Mouse (Mus musculus) lung, embryonic 15.5 days (tissue): ENCODE data around the gene Efcab3. TPM values are rescaled to one million over a fixed set of nuclear protein-coding genes. Genes with fewer than 3 reads are reported as not detected.

Source experiments
- ATAC-seq: fragments of 200-750 bp; cut with Nextera tagmentation; 2 replicates; pipeline ENCODE4 v1.8.0; 2017; ENCODE audit warnings: moderate number of reproducible peaks, borderline replicate concordance; ENCODE audit not compliant: low FRiP score, low TSS enrichment; ENCODE audit errors: extremely low read depth
- H3K27ac ChIP-seq: fragments of 300-500 bp; sonication (generic); 2 replicates; pipeline ENCODE4 v1.5.1; 2015; ENCODE audit warnings: moderate library complexity, mild to moderate bottlenecking, inconsistent platforms
- H3K27me3 ChIP-seq: fragments of 300-500 bp; sonication (generic); 2 replicates; pipeline ENCODE4 v1.6.1; 2015; ENCODE audit warnings: inconsistent platforms
- H3K36me3 ChIP-seq: fragments of 300-500 bp; sonication (generic); 2 replicates; pipeline ENCODE4 v1.6.1; 2015; ENCODE audit warnings: inconsistent platforms
- H3K4me1 ChIP-seq: fragments of 300-500 bp; sonication (generic); 2 replicates; pipeline ENCODE4 v1.6.1; 2015; ENCODE audit warnings: inconsistent platforms
- H3K4me2 ChIP-seq: fragments of 300-500 bp; sonication (generic); 2 replicates; pipeline ENCODE4 v1.6.1; 2015; ENCODE audit warnings: inconsistent platforms, mild to moderate bottlenecking, moderate library complexity
- H3K4me3 ChIP-seq: fragments of 300-500 bp; sonication (generic); 2 replicates; pipeline ENCODE4 v1.5.1; 2015; ENCODE audit warnings: mild to moderate bottlenecking, inconsistent platforms
- H3K9ac ChIP-seq: fragments of 300-500 bp; sonication (generic); 2 replicates; pipeline ENCODE4 v1.6.1; 2015; ENCODE audit warnings: inconsistent platforms
- H3K9me3 ChIP-seq: fragments of 300-500 bp; sonication (generic); 2 replicates; pipeline ENCODE4 v1.6.1; 2016; ENCODE audit warnings: inconsistent platforms
- WGBS: fragments of 180-500 bp; shearing (Covaris S2); methylation state at CpG from one replicate; pipeline ENCODE4 v1.1.7; 2015; 5-methylcytosine and 5-hydroxymethylcytosine counted together
- polyA plus RNA-seq: library from polyadenylated mRNA; unstranded; fragments of >200 nt; fragmentation: Nextera tagmentation; extraction: Ambion mirVana; gene quantifications from 2 replicates; pipeline ENCODE4 v1.2.1, GENCODE M21; 2015

The Efcab3 gene
- polyA plus RNA-seq, 1 experiment from 2014 or later: not detected

GRCm38 (mm10) chr11:105161411-105161810 lies 98.0 kb downstream of the Efcab3 start:
- Histone ChIP-seq H3K9me3 (0 out of 2 replicates have a peak, but pooled peaks cover 6% of the 10 kb centered on the region), H3K27ac (no peak overlapping the region), H3K4me3 (no peak overlapping the region), H3K4me1 (no peaks in the 10 kb centered on the region), H3K4me2 (no peak overlapping the region), H3K36me3 (no peaks in the 10 kb centered on the region), H3K9ac (no peak overlapping the region), H3K27me3 (no peaks in the 10 kb centered on the region)
- 89% methylated on average over 2 of the region's 2 CpGs for WGBS
- no peak for ATAC-seq

- Histone ChIP-seq H3K9me3 (0 out of 2 replicates have a peak, but pooled peaks cover 6% of the 10 kb centered on the region), H3K4me2 (no peak overlapping the region), H3K36me3 (no peaks in the 10 kb centered on the region), H3K9ac (no peak overlapping the region), H3K4me1 (no peaks in the 10 kb centered on the region), H3K27ac (no peak overlapping the region), H3K27me3 (no peaks in the 10 kb centered on the region), H3K4me3 (no peak overlapping the region)
- no peak for ATAC-seq
- WGBS: 75% methylated on average over 69 of the region's 69 CpGs
These were observed 101.4 kb downstream of the Efcab3 start for GRCm38 (mm10) chr11:105164516-105165510.

DNA sequence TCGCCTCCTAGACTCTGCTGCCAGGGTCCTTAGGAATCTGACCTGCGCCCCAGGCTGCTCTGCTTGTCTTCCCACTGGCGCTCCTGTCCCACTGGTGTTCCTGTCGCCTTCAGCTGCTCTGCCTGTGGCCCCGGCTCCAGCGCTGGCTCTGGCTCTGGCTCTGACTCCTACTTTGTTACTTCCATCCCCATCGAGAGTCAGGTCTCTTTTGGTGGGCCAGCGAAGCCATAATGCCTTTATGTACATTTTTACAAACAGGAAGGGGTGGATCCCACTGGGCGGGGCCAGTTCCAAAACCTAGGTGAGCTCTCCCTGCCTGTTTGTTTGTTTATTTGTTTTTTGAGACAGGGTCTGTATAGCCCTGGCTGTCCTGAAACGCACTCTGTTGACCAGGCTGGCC lies 103.4 kb downstream of the Efcab3 start:
- ATAC-seq: no peak
- H3K4me1 ChIP-seq: no peaks in the 10 kb centered on the region
- no peak overlapping the region for H3K27ac ChIP-seq
- H3K9me3 ChIP-seq: 0 out of 2 replicates have a peak, but pooled peaks cover 6% of the 10 kb centered on the region
- H3K36me3 ChIP-seq: no peaks in the 10 kb centered on the region
- 86% methylated on average over 10 of the region's 10 CpGs for WGBS
- no peak overlapping the region for H3K4me3 ChIP-seq
- H3K4me2 ChIP-seq: no peak overlapping the region
- H3K27me3 ChIP-seq: no peaks in the 10 kb centered on the region
- H3K9ac ChIP-seq: no peak overlapping the region

Other genes with a start within 250 kb of the Efcab3 start
- 35.5 and 44.0 TPM in 2 replicates for gene Mettl2, start 62.8 kb downstream of the Efcab3 start, polyA plus RNA-seq
- not detected in 2 replicates for gene Gm10842, start 83.3 kb downstream of the Efcab3 start, polyA plus RNA-seq
- 18.7 and 18.9 TPM in 2 replicates for gene Tlk2, start 115.2 kb downstream of the Efcab3 start, polyA plus RNA-seq
- 26.0 and 29.5 TPM in 2 replicates for gene Mrc2, start 229.1 kb downstream of the Efcab3 start, polyA plus RNA-seq